Mouse (Mus musculus) cerebellum, adult 2 months (tissue): Measurements from ENCODE around the gene Rbms2. TPM values are rescaled to one million over a fixed set of nuclear protein-coding genes. Genes with fewer than 3 reads are reported as not detected.

Experiments used
- DNase-seq, 2 experiments: peaks; one replicate each; pipeline ENCODE4 v3.0.0; 2021
- H3K27ac ChIP-seq: fragments of 200-500 bp; 2 replicates; pipeline ENCODE4 v1.5.1; 2012; ENCODE audit warnings: low read length, control low read depth, inconsistent platforms; ENCODE audit not compliant: insufficient read depth
- H3K27me3 ChIP-seq: fragments of 200-500 bp; 2 replicates; pipeline ENCODE4 v1.6.1; 2012; ENCODE audit warnings: inconsistent platforms, mild to moderate bottlenecking, low read length, moderate library complexity; ENCODE audit not compliant: control insufficient read depth, insufficient read depth
- H3K4me1 ChIP-seq: fragments of 200-500 bp; 2 replicates; pipeline ENCODE4 v1.6.1; 2011; ENCODE audit warnings: low read length; ENCODE audit not compliant: control insufficient read depth, insufficient read depth
- H3K4me3 ChIP-seq: fragments of 200-500 bp; replicated peaks from 2 replicates; pipeline ENCODE3; 2011; ENCODE audit warnings: mild to moderate bottlenecking, low read depth, low read length, control low read depth; ENCODE audit not compliant: insufficient read depth
- CTCF ChIP-seq: fragments of 200-500 bp; IDR thresholded peaks from 2 replicates; pipeline ENCODE4 v1.5.1; 2011; ENCODE audit warnings: low read depth, mild to moderate bottlenecking, control low read depth, low read length, moderate library complexity, borderline replicate concordance; ENCODE audit not compliant: insufficient read depth
- POLR2A ChIP-seq: fragments of 200-500 bp; IDR thresholded peaks from 2 replicates; pipeline ENCODE4 v1.6.1; 2011; ENCODE audit warnings: low read length, control low read depth, borderline replicate concordance; ENCODE audit not compliant: insufficient read depth
- WGBS: fragments of 180-500 bp; shearing (Covaris S2); methylation state at CpG from one replicate; pipeline ENCODE4 v1.1.7; 2018; 5-methylcytosine and 5-hydroxymethylcytosine counted together
- polyA plus RNA-seq: library from polyadenylated mRNA; depleted of rRNA; stranded (reverse); fragments of >200 nt; gene quantifications from 2 replicates; pipeline ENCODE4 v1.2.3, GENCODE M21; 2012

Gene Rbms2
- polyA plus RNA-seq, 1 experiment, result 23.7 TPM

GRCm38 (mm10) chr10:128148789-128149365 lies 31.2 kb downstream of the Rbms2 start:
- Histone ChIP-seq H3K27ac (no peak overlapping the region; the same call in 1 of the 2 replicates), H3K27me3 (no peaks in the 10 kb centered on the region), H3K4me1 (no peaks in the 10 kb centered on the region; the same call in 1 of the 2 replicates), H3K4me3 (no peak overlapping the region)
- DNase-seq, result no peak
- TF ChIP-seq CTCF, result no peak
- no peak for TF ChIP-seq POLR2A
- 83% methylated on average over 5 of the region's 5 CpGs for WGBS

GRCm38 (mm10) chr10:128144961-128145360 lies 35.1 kb downstream of the Rbms2 start:
- no peaks in the 10 kb centered on the region for H3K27me3 ChIP-seq
- WGBS, result 66% methylated on average over 2 of the region's 2 CpGs
- no peak overlapping the region for H3K27ac ChIP-seq
- H3K4me3 ChIP-seq, result no peak overlapping the region
- TF ChIP-seq CTCF, result no peak
- TF ChIP-seq POLR2A, result no peak
- no peaks in the 10 kb centered on the region for H3K4me1 ChIP-seq
- no peak for DNase-seq

GRCm38 (mm10) chr10:128143659-128144058 lies 36.4 kb downstream of the Rbms2 start:
- WGBS, result 84% methylated on average over 4 of the region's 4 CpGs
- Histone ChIP-seq H3K4me1 (no peaks in the 10 kb centered on the region), H3K27me3 (no peaks in the 10 kb centered on the region), H3K4me3 (no peak overlapping the region), H3K27ac (no peak overlapping the region)
- TF ChIP-seq POLR2A (no peak), CTCF (no peak)
- no peak for DNase-seq

- DNase-seq, result no peak
- Histone ChIP-seq H3K4me3 (no peak overlapping the region), H3K4me1 (no peaks in the 10 kb centered on the region), H3K27me3 (no peaks in the 10 kb centered on the region), H3K27ac (no peak overlapping the region)
- TF ChIP-seq POLR2A, result no peak
- TF ChIP-seq CTCF, result peak; percentile 19; the same call in 1 of the 2 replicates
- 49% methylated on average over 2 of the region's 2 CpGs for WGBS
These were observed 37.9 kb downstream of the Rbms2 start for GRCm38 (mm10) chr10:128142165-128142564.

DNA sequence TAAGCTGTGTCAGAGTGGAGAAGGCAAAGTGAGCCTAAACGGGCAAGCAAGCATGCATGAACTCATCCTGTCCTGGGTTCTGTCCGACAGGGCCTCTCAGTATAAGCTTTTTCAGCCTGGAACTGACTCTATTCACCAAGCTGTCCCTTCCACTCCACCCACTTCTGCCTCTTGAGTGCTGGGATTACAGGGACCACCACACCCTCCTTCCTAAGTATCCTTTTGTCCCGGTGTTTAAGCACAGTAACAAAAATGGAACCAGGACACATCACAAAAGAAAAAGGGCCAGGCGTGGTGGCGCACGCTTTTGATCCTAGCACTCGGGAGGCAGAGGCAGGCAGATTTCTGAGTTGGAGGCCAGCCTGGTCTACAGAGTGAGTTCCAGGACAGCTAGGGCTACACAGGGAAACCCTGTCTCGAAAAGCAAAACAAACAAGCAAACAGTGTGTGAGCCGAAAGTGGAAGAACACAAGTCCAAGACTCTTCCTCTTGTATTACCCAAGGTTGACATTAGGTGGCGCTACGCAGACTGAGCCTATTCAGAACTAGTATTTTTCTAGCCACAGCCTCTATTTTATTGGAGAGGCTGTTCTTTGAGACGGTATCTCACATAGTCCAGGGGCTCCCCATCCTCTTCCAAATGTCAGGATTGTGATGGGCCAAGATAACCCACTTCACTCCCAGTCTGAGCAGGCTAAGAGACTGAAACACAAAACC lies 39.7 kb downstream of the Rbms2 start:
- no peaks in the 10 kb centered on the region for H3K4me1 ChIP-seq
- 64% methylated on average over 12 of the region's 12 CpGs for WGBS
- H3K27ac ChIP-seq, result no peak overlapping the region
- TF ChIP-seq CTCF (peak; percentile 41; the same call in 1 of the 2 replicates), POLR2A (no peak)
- H3K4me3 ChIP-seq, result no peak overlapping the region
- no peaks in the 10 kb centered on the region for H3K27me3 ChIP-seq
- DNase-seq, result peak; percentile 42 to 53

- H3K27ac ChIP-seq, result no peak overlapping the region
- no peak for DNase-seq
- H3K4me3 ChIP-seq, result no peak overlapping the region
- no peaks in the 10 kb centered on the region for H3K27me3 ChIP-seq
- TF ChIP-seq CTCF (no peak), POLR2A (no peak)
- no peaks in the 10 kb centered on the region for H3K4me1 ChIP-seq
- 94% methylated on average over 6 of the region's 6 CpGs for WGBS
These were observed 44.7 kb downstream of the Rbms2 start for GRCm38 (mm10) chr10:128135374-128135773.

DNA sequence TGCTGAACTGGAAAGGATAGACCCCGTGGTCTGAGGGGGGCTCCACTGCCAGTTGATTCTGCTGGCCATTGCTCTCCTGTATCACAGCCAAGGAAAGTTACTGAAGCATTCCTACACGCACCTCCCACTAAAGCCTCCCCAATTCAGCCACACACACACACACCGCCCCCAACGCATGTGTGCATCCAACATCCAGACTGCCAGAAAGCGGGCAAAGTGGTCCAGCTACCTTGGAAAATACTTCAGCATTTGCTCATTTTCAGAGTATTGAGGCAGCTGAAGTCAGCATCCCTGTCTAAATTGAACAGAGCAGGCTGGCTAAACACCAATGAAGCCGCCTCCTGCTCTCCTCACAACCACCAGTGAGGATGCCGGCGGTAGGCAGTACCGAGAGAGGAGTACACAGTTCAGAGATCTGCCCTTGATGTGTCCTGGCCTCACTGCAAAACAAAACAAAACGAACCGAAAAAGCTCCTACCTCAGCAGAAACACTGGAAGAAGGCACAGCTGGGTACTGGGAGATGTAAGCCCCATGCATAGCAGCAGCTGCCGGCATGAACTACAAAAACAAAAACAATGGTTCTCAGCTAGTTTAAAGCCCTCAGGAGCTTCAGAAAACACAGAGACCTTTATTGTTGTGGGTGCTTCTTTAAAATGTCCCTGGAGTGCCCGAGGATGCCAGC lies 46.3 kb downstream of the Rbms2 start:
- no peaks in the 10 kb centered on the region for H3K27me3 ChIP-seq
- no peak overlapping the region for H3K4me3 ChIP-seq
- DNase-seq, result no peak
- no peaks in the 10 kb centered on the region for H3K4me1 ChIP-seq
- 22% methylated on average over 13 of the region's 13 CpGs for WGBS
- TF ChIP-seq CTCF (no peak), POLR2A (no peak)
- no peak overlapping the region for H3K27ac ChIP-seq

GRCm38 (mm10) chr10:128131812-128132211 lies 48.3 kb downstream of the Rbms2 start:
- Histone ChIP-seq H3K27ac (no peak overlapping the region), H3K4me1 (no peaks in the 10 kb centered on the region), H3K4me3 (no peak overlapping the region), H3K27me3 (no peaks in the 10 kb centered on the region)
- TF ChIP-seq POLR2A (no peak), CTCF (no peak)
- no peak for DNase-seq
